Mouse (Mus musculus) adrenal gland, postnatal 25 days (tissue): ENCODE results near the gene Sgsm3. TPM values are rescaled to one million over a fixed set of nuclear protein-coding genes. Genes with fewer than 3 reads are reported as not detected.

Source experiments
- microRNA-seq, 2 experiments: library from miRNA; unstranded; fragments of <30 nt; microRNA quantifications; one replicate each; pipeline ENCODE4 v1.2.0; 2021
- total RNA-seq: library from RNA; stranded (reverse); gene quantifications from 2 replicates; pipeline ENCODE4 v1.2.3, GENCODE M21; 2021

Sgsm3 gene
- total RNA-seq, 1 experiment from 2014 or later, result 22.3 TPM

Small RNA genes within 50 kb of the gene (microRNA-seq; reads per million reads assigned to microRNA genes)
- 9.6 to 26.1 reads per million in 2 experiments for gene Mir5113

Other genes starting within 250 kb of the Sgsm3 start
- 42.4 and 47.8 TPM in 2 replicates for gene Adsl, start 29.3 kb upstream of the Sgsm3 start, total RNA-seq
- 27.2 and 27.4 TPM in 2 replicates for gene Mrtfa, start 213.0 kb downstream of the Sgsm3 start, total RNA-seq